Mouse (Mus musculus) midbrain, embryonic 13.5 days (tissue): Measurements from ENCODE around the gene Col5a3. TPM values are rescaled to one million over a fixed set of nuclear protein-coding genes. Genes with fewer than 3 reads are reported as not detected.

Experiments
- ATAC-seq: fragments of 200-750 bp; cut with Nextera tagmentation; 2 replicates; pipeline ENCODE4 v1.8.0; 2017; ENCODE audit warnings: mild to moderate bottlenecking, moderate TSS enrichment, moderate library complexity
- H3K27ac ChIP-seq: fragments of 300-500 bp; sonication (generic); 2 replicates; pipeline ENCODE4 v1.5.1; 2015; ENCODE audit warnings: inconsistent platforms, mild to moderate bottlenecking, moderate library complexity
- H3K27me3 ChIP-seq: fragments of 300-500 bp; sonication (generic); 2 replicates; pipeline ENCODE4 v1.6.1; 2015; ENCODE audit warnings: mild to moderate bottlenecking, inconsistent platforms
- H3K36me3 ChIP-seq: fragments of 300-500 bp; sonication (generic); 2 replicates; pipeline ENCODE4 v1.6.1; 2015; ENCODE audit warnings: mild to moderate bottlenecking, inconsistent platforms
- H3K4me1 ChIP-seq: fragments of 300-500 bp; sonication (generic); replicated peaks from 2 replicates; pipeline ENCODE4 v1.6.1; 2015; ENCODE audit warnings: inconsistent platforms
- H3K4me2 ChIP-seq: fragments of 300-500 bp; sonication (generic); replicated peaks from 2 replicates; pipeline ENCODE4 v1.6.1; 2015; ENCODE audit warnings: moderate library complexity, mild to moderate bottlenecking, inconsistent platforms
- H3K4me3 ChIP-seq: fragments of 300-500 bp; sonication (generic); replicated peaks from 2 replicates; pipeline ENCODE4 v1.5.1; 2015; ENCODE audit warnings: mild to moderate bottlenecking, inconsistent platforms
- H3K9ac ChIP-seq: fragments of 300-500 bp; sonication (generic); replicated peaks from 2 replicates; pipeline ENCODE4 v1.6.1; 2015; ENCODE audit warnings: mild to moderate bottlenecking, inconsistent platforms
- H3K9me3 ChIP-seq: fragments of 300-500 bp; sonication (generic); 2 replicates; pipeline ENCODE4 v1.6.1; 2016; ENCODE audit warnings: mild to moderate bottlenecking, inconsistent platforms
- WGBS: fragments of 180-500 bp; shearing (Covaris S2); methylation state at CpG from one replicate; pipeline ENCODE4 v1.1.7; 2015; 5-methylcytosine and 5-hydroxymethylcytosine counted together
- polyA plus RNA-seq: library from polyadenylated mRNA; unstranded; fragments of >200 nt; fragmentation: Nextera tagmentation; extraction: Ambion mirVana; gene quantifications from 2 replicates; pipeline ENCODE4 v1.2.1, GENCODE M21; 2015

Col5a3 gene
- polyA plus RNA-seq, 1 experiment from 2014 or later, result 0.32 TPM

DNA sequence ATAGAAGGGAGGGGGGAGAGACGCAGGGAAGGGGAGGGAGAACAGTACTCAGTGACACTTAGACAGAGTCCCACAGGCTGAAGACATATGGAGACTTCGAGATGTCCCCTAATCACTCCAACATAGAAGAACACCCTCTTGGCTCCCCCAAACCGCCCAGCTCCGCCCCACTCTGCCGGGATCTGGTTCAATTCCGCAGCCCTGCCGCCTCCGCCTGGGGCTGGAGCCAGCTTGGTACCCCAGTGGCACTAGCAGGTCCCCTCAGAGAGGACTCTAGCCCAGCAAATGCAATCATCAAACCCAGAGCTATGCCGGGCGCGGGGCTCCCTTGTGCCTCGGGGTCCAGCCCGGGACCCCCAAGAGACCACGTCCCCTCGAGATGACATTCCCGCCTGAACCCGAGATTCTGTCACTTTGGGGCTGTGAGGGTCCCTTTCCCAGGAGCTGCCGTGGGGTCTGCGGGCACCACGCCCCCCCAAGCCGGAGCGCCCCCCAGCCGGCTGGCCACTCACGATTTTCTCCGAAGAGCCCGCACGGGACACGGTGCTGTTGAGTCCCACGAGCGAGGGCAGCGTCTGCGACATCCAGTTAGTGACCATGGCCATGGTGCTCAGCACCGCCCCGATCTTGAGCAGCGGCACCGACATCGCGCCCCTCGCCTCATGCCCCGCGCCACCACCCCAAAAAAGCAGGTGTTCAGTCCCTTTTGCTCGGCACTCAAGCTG is 88.6 kb downstream of the Col5a3 start:
- peak; percentile 53 for ATAC-seq
- Histone ChIP-seq H3K36me3 (no peaks in the 10 kb centered on the region), H3K27me3 (peaks cover 46% of the 10 kb centered on the region), H3K4me1 (peaks cover 44% of the 10 kb centered on the region), H3K4me2 (peak overlapping the region; percentile 96), H3K9me3 (no peaks in the 10 kb centered on the region), H3K4me3 (peak overlapping the region; percentile 60), H3K27ac (no peak overlapping the region), H3K9ac (peak overlapping the region; percentile 78)
- 1% methylated on average over 42 of the region's 42 CpGs for WGBS

- Histone ChIP-seq H3K27ac (no peak overlapping the region), H3K9me3 (no peaks in the 10 kb centered on the region), H3K4me2 (no peak overlapping the region), H3K9ac (no peak overlapping the region), H3K4me1 (peaks cover 29% of the 10 kb centered on the region), H3K4me3 (no peak overlapping the region), H3K36me3 (peaks cover 5% of the 10 kb centered on the region; the same call in 1 of the 2 replicates), H3K27me3 (peaks cover 16% of the 10 kb centered on the region)
- WGBS, result 65% methylated on average over 2 of the region's 2 CpGs
- no peak for ATAC-seq
Observed at GRCm38 (mm10) chr9:20721582-20721981, 93.3 kb downstream of the Col5a3 start.

Other genes with a start within 250 kb of the Col5a3 start
- 47.1 and 50.1 TPM in 2 replicates for gene Zfp846, start 233.8 kb downstream of the Col5a3 start, polyA plus RNA-seq
- gene Ubl5, start 172.2 kb downstream of the Col5a3 start, polyA plus RNA-seq, result 541 and 558 TPM in 2 replicates
- gene Fbxl12, start 170.3 kb downstream of the Col5a3 start, polyA plus RNA-seq, result 17.7 and 19.0 TPM in 2 replicates
- 62.0 and 63.2 TPM in 2 replicates for gene Pin1, start 163.0 kb downstream of the Col5a3 start, polyA plus RNA-seq
- 92.0 and 96.7 TPM in 2 replicates for gene Olfm2, start 68.7 kb downstream of the Col5a3 start, polyA plus RNA-seq
- not detected in 2 replicates for gene Rdh8, start 3.4 kb upstream of the Col5a3 start, polyA plus RNA-seq
- gene A230050P20Rik, start 53.6 kb upstream of the Col5a3 start, polyA plus RNA-seq, result 0.94 and 1.1 TPM in 2 replicates
- 8.0 and 10.4 TPM in 2 replicates for gene Angptl6, start 64.7 kb upstream of the Col5a3 start, polyA plus RNA-seq
- gene Ppan, start 73.1 kb upstream of the Col5a3 start, polyA plus RNA-seq, result 49.2 and 49.5 TPM in 2 replicates
- gene Eif3g, start 83.6 kb upstream of the Col5a3 start, polyA plus RNA-seq, result 273 and 291 TPM in 2 replicates
- gene Dnmt1, start 144.8 kb upstream of the Col5a3 start, polyA plus RNA-seq, result 75.2 and 76.3 TPM in 2 replicates
- 8.5 and 9.5 TPM in 2 replicates for gene S1pr2, start 161.7 kb upstream of the Col5a3 start, polyA plus RNA-seq
- 98.1 and 102 TPM in 2 replicates for gene Mrpl4, start 187.7 kb upstream of the Col5a3 start, polyA plus RNA-seq
- 2.9 and 3.9 TPM in 2 replicates for gene Icam1, start 200.9 kb upstream of the Col5a3 start, polyA plus RNA-seq
- 0.23 TPM in 2 replicates for gene Icam4, start 214.3 kb upstream of the Col5a3 start, polyA plus RNA-seq
- gene Icam5, start 217.0 kb upstream of the Col5a3 start, polyA plus RNA-seq, result 0.32 and 0.34 TPM in 2 replicates